8 mouse cellular contexts compared by ENCODE assay signal in genomic region chr11:119285791-119286527, GRCm38 (mm10). TPM values are rescaled to one million over a fixed set of nuclear protein-coding genes. Genes with fewer than 3 reads are reported as not detected.
DNase-seq lines count a peak whose midpoint lies in the region; ATAC-seq and TF ChIP-seq lines count a peak whose summit lies in the region.

No protein-coding gene starts in this region.

- 56% methylated on average over 9 of the region's 9 CpGs for WGBS in hindbrain, postnatal 0 days
- 75% methylated on average over 9 of the region's 9 CpGs for WGBS in hindbrain, embryonic 11.5 days
- 52% methylated on average over 8 of the region's 9 CpGs for WGBS in embryonic facial prominence, embryonic 14.5 days
- 55% methylated on average over 9 of the region's 9 CpGs for WGBS in lung, embryonic 14.5 days
- WGBS in forebrain, embryonic 11.5 days: 78% methylated on average over 9 of the region's 9 CpGs

- no peak overlapping the region for H3K4me3 ChIP-seq in hindbrain, postnatal 0 days (ENCODE audit: low read length)
- no peak overlapping the region for H3K4me3 ChIP-seq in hindbrain, embryonic 11.5 days (ENCODE audit: low read depth, low read length)
- H3K4me3 ChIP-seq in embryonic facial prominence, embryonic 14.5 days (ENCODE audit: low read depth, low read length): no peak overlapping the region
- no peak overlapping the region for H3K4me3 ChIP-seq in lung, embryonic 14.5 days (ENCODE audit: low read depth, low read length)
- no peak overlapping the region for H3K4me3 ChIP-seq in forebrain, embryonic 11.5 days (ENCODE audit: low read depth, low read length)

- no peaks in the 10 kb centered on the region for H3K27me3 ChIP-seq in hindbrain, postnatal 0 days (ENCODE audit: insufficient read depth, low read length)
- no peaks in the 10 kb centered on the region for H3K27me3 ChIP-seq in hindbrain, embryonic 11.5 days (ENCODE audit: control insufficient read depth, insufficient read depth, low read length)
- H3K27me3 ChIP-seq in embryonic facial prominence, embryonic 14.5 days (replicated peaks; ENCODE audit: control insufficient read depth, insufficient read depth, low read length): no peaks in the 10 kb centered on the region
- no peaks in the 10 kb centered on the region for H3K27me3 ChIP-seq in lung, embryonic 14.5 days (ENCODE audit: insufficient read depth, low read length)
- no peaks in the 10 kb centered on the region for H3K27me3 ChIP-seq in forebrain, embryonic 11.5 days (ENCODE audit: control insufficient read depth, insufficient read depth, low read length)

- H3K36me3 ChIP-seq in hindbrain, postnatal 0 days (ENCODE audit: insufficient read depth, low read length): peaks cover 62% of the 10 kb centered on the region
- peaks cover 5% of the 10 kb centered on the region; the same call in 1 of the 2 replicates for H3K36me3 ChIP-seq in hindbrain, embryonic 11.5 days (ENCODE audit: control insufficient read depth, insufficient read depth, low read length)
- peaks cover 91% of the 10 kb centered on the region for H3K36me3 ChIP-seq in embryonic facial prominence, embryonic 14.5 days (ENCODE audit: control insufficient read depth, insufficient read depth, low read length)
- peaks cover 74% of the 10 kb centered on the region for H3K36me3 ChIP-seq in lung, embryonic 14.5 days (ENCODE audit: insufficient read depth)
- peaks cover 8% of the 10 kb centered on the region; the same call in 1 of the 2 replicates for H3K36me3 ChIP-seq in forebrain, embryonic 11.5 days (ENCODE audit: control insufficient read depth, insufficient read depth, low read length)

- H3K27ac ChIP-seq in hindbrain, postnatal 0 days: no peak overlapping the region
- no peak overlapping the region for H3K27ac ChIP-seq in hindbrain, embryonic 11.5 days (ENCODE audit: low read depth, low read length)
- H3K27ac ChIP-seq in embryonic facial prominence, embryonic 14.5 days (replicated peaks; ENCODE audit: low read depth, low read length): no peak overlapping the region
- no peak overlapping the region for H3K27ac ChIP-seq in lung, embryonic 14.5 days (ENCODE audit: low read depth)
- no peak overlapping the region; the same call in 1 of the 2 replicates for H3K27ac ChIP-seq in forebrain, embryonic 11.5 days (ENCODE audit: low read depth, low read length)

- no peak for ATAC-seq in hindbrain, postnatal 0 days
- ATAC-seq in hindbrain, embryonic 11.5 days (ENCODE audit: low FRiP score): no peak
- 0 out of 2 replicates have a peak, but pooled peaks have one; percentile 1 for ATAC-seq in embryonic facial prominence, embryonic 14.5 days (ENCODE audit: low read depth)
- ATAC-seq in lung, embryonic 14.5 days (ENCODE audit: insufficient read depth): peak; percentile 35; the same call in 1 of the 2 replicates
- no peak for ATAC-seq in forebrain, embryonic 11.5 days (replicated peaks; ENCODE audit: low FRiP score)

- TF ChIP-seq CTCF in hindbrain, postnatal 0 days (IDR thresholded peaks at IDR 0.05; ENCODE audit: low read depth): no peak
- no peak for TF ChIP-seq CTCF in lung, embryonic 14.5 days (IDR thresholded peaks at IDR 0.05; ENCODE audit: low read depth)

- no peak overlapping the region for H3K4me2 ChIP-seq in hindbrain, postnatal 0 days (ENCODE audit: low read depth, low read length)
- no peak overlapping the region for H3K4me2 ChIP-seq in hindbrain, embryonic 11.5 days (replicated peaks; ENCODE audit: low read depth, low read length)
- H3K4me2 ChIP-seq in embryonic facial prominence, embryonic 14.5 days (ENCODE audit: low read depth, low read length): no peak overlapping the region
- no peak overlapping the region for H3K4me2 ChIP-seq in lung, embryonic 14.5 days
- no peak overlapping the region for H3K4me2 ChIP-seq in forebrain, embryonic 11.5 days (ENCODE audit: low read depth, low read length, severe bottlenecking)

- no peaks in the 10 kb centered on the region for H3K9me3 ChIP-seq in hindbrain, postnatal 0 days (ENCODE audit: low read length)
- no peaks in the 10 kb centered on the region for H3K9me3 ChIP-seq in hindbrain, embryonic 11.5 days (ENCODE audit: control insufficient read depth, low read length)
- H3K9me3 ChIP-seq in embryonic facial prominence, embryonic 14.5 days (ENCODE audit: control insufficient read depth, low read length): no peaks in the 10 kb centered on the region
- no peaks in the 10 kb centered on the region for H3K9me3 ChIP-seq in lung, embryonic 14.5 days (ENCODE audit: low read depth, low read length)
- H3K9me3 ChIP-seq in forebrain, embryonic 11.5 days (ENCODE audit: control insufficient read depth, low read length): no peaks in the 10 kb centered on the region

- no peaks in the 10 kb centered on the region for H3K4me1 ChIP-seq in hindbrain, postnatal 0 days (ENCODE audit: insufficient read depth, low read length)
- no peaks in the 10 kb centered on the region for H3K4me1 ChIP-seq in hindbrain, embryonic 11.5 days (replicated peaks; ENCODE audit: control insufficient read depth, insufficient read depth, low read length)
- H3K4me1 ChIP-seq in embryonic facial prominence, embryonic 14.5 days (ENCODE audit: control insufficient read depth, insufficient read depth, low read length): no peaks in the 10 kb centered on the region
- H3K4me1 ChIP-seq in lung, embryonic 14.5 days (ENCODE audit: insufficient read depth): no peaks in the 10 kb centered on the region
- no peaks in the 10 kb centered on the region for H3K4me1 ChIP-seq in forebrain, embryonic 11.5 days (replicated peaks; ENCODE audit: control insufficient read depth, insufficient read depth, low read length)

- DNase-seq in adrenal gland, postnatal 36 days: peak; percentile 35 to 54
- no peak for DNase-seq in adrenal gland, adult 8-10 months
- DNase-seq in hindbrain, postnatal 0 days (ENCODE audit: low spot score): peak; percentile 35
- DNase-seq in hindbrain, embryonic 11.5 days (ENCODE audit: low spot score): no peak
- DNase-seq in embryonic facial prominence, embryonic 14.5 days (ENCODE audit: low spot score): peak; percentile 46
- DNase-seq in lung, embryonic 14.5 days: peak; percentile 54
- no peak for DNase-seq in testis, postnatal 14 days (ENCODE audit: low spot score)
- DNase-seq in forebrain, embryonic 11.5 days (ENCODE audit: low spot score): no peak

- no peak overlapping the region for H3K9ac ChIP-seq in hindbrain, postnatal 0 days (replicated peaks; ENCODE audit: low read length)
- no peak overlapping the region for H3K9ac ChIP-seq in hindbrain, embryonic 11.5 days (ENCODE audit: low read depth, low read length)
- H3K9ac ChIP-seq in embryonic facial prominence, embryonic 14.5 days (ENCODE audit: low read depth, low read length): no peak overlapping the region
- H3K9ac ChIP-seq in lung, embryonic 14.5 days: no peak overlapping the region
- H3K9ac ChIP-seq in forebrain, embryonic 11.5 days (ENCODE audit: low read length): no peak overlapping the region

RNA-seq across cellular contexts. Expression of gene Eif4a3, which starts 13.9 kb away (rescaled TPM):
- total RNA-seq in adrenal gland, postnatal 36 days (2021): 100 to 1,000 TPM; 136 to 138 TPM
- 100 to 1,000 TPM; 130 to 147 (median 132) TPM for total RNA-seq in adrenal gland, adult 8-10 months (2022)
- 144 and 154 TPM in 2 replicates for total RNA-seq in hindbrain, postnatal 0 days (2014; rRNA removed)
- polyA plus RNA-seq in hindbrain, postnatal 0 days (2015; fragmentation: Nextera tagmentation; extraction: Ambion mirVana): 248 and 258 TPM in 2 replicates
- polyA plus RNA-seq in hindbrain, embryonic 11.5 days (2014; fragmentation: Nextera tagmentation; extraction: Ambion mirVana): 378 and 385 TPM in 2 replicates
- polyA plus RNA-seq in embryonic facial prominence, embryonic 14.5 days (2014; fragmentation: Nextera tagmentation; extraction: Ambion mirVana): 298 and 322 TPM in 2 replicates
- 419 and 428 TPM in 2 replicates for polyA plus RNA-seq in lung, embryonic 14.5 days (2014; fragmentation: Nextera tagmentation; extraction: Ambion mirVana)
- 409 and 463 TPM in 2 replicates for polyA plus RNA-seq in forebrain, embryonic 11.5 days (2014; fragmentation: Nextera tagmentation; extraction: Ambion mirVana)

RNA-seq across cellular contexts. Expression of gene Gaa, which starts 18.3 kb away (rescaled TPM):
- 100 to 1,000 TPM in 1 of 2 experiments, 10 to 100 TPM in 1; 95.1 to 103 TPM for total RNA-seq in adrenal gland, postnatal 36 days (2021)
- total RNA-seq in adrenal gland, adult 8-10 months (2022): 100 to 1,000 TPM; 128 to 162 (median 139) TPM
- 223 and 230 TPM in 2 replicates for total RNA-seq in hindbrain, postnatal 0 days (2014; rRNA removed)
- 123 and 128 TPM in 2 replicates for polyA plus RNA-seq in hindbrain, postnatal 0 days (2015; fragmentation: Nextera tagmentation; extraction: Ambion mirVana)
- 12.6 and 15.3 TPM in 2 replicates for polyA plus RNA-seq in hindbrain, embryonic 11.5 days (2014; fragmentation: Nextera tagmentation; extraction: Ambion mirVana)
- polyA plus RNA-seq in embryonic facial prominence, embryonic 14.5 days (2014; fragmentation: Nextera tagmentation; extraction: Ambion mirVana): 82.0 and 89.4 TPM in 2 replicates
- polyA plus RNA-seq in lung, embryonic 14.5 days (2014; fragmentation: Nextera tagmentation; extraction: Ambion mirVana): 56.0 and 58.8 TPM in 2 replicates
- polyA plus RNA-seq in forebrain, embryonic 11.5 days (2014; fragmentation: Nextera tagmentation; extraction: Ambion mirVana): 28.4 and 28.7 TPM in 2 replicates

RNA-seq across cellular contexts. Expression of gene Card14, which starts 21.6 kb away (rescaled TPM):
- total RNA-seq in adrenal gland, postnatal 36 days (2021): under 1 TPM; 0.17 to 0.33 TPM
- total RNA-seq in adrenal gland, adult 8-10 months (2022): 1 to 10 TPM in 1 of 4 experiments, under 1 TPM in 3; 0.12 to 1.1 (median 0.75) TPM
- 1.7 and 1.9 TPM in 2 replicates for total RNA-seq in hindbrain, postnatal 0 days (2014; rRNA removed)
- polyA plus RNA-seq in hindbrain, postnatal 0 days (2015; fragmentation: Nextera tagmentation; extraction: Ambion mirVana): 0.72 and 0.81 TPM in 2 replicates
- not detected in 2 replicates for polyA plus RNA-seq in hindbrain, embryonic 11.5 days (2014; fragmentation: Nextera tagmentation; extraction: Ambion mirVana)
- 0.93 and 1.4 TPM in 2 replicates for polyA plus RNA-seq in embryonic facial prominence, embryonic 14.5 days (2014; fragmentation: Nextera tagmentation; extraction: Ambion mirVana)
- polyA plus RNA-seq in lung, embryonic 14.5 days (2014; fragmentation: Nextera tagmentation; extraction: Ambion mirVana): not detected in 2 replicates
- polyA plus RNA-seq in forebrain, embryonic 11.5 days (2014; fragmentation: Nextera tagmentation; extraction: Ambion mirVana): 0.15 TPM in 1 of 2 replicates, not detected in the other

RNA-seq across cellular contexts. Expression of gene Ccdc40, which starts 57.6 kb away (rescaled TPM):
- total RNA-seq in adrenal gland, postnatal 36 days (2021): under 1 TPM; 0.40 to 0.66 TPM
- 1 to 10 TPM in 2 of 4 experiments, under 1 TPM in 2; 0.73 to 1.9 (median 1.3) TPM for total RNA-seq in adrenal gland, adult 8-10 months (2022)
- 11.5 and 12.5 TPM in 2 replicates for total RNA-seq in hindbrain, postnatal 0 days (2014; rRNA removed)
- 9.7 and 10.3 TPM in 2 replicates for polyA plus RNA-seq in hindbrain, postnatal 0 days (2015; fragmentation: Nextera tagmentation; extraction: Ambion mirVana)
- polyA plus RNA-seq in hindbrain, embryonic 11.5 days (2014; fragmentation: Nextera tagmentation; extraction: Ambion mirVana): 16.5 and 19.3 TPM in 2 replicates
- polyA plus RNA-seq in embryonic facial prominence, embryonic 14.5 days (2014; fragmentation: Nextera tagmentation; extraction: Ambion mirVana): 3.2 and 7.6 TPM in 2 replicates
- 1.7 and 1.9 TPM in 2 replicates for polyA plus RNA-seq in lung, embryonic 14.5 days (2014; fragmentation: Nextera tagmentation; extraction: Ambion mirVana)
- polyA plus RNA-seq in forebrain, embryonic 11.5 days (2014; fragmentation: Nextera tagmentation; extraction: Ambion mirVana): 19.5 and 22.1 TPM in 2 replicates

RNA-seq across cellular contexts. Expression of gene Tbc1d16, which starts 57.7 kb away (rescaled TPM):
- 10 to 100 TPM; 14.3 to 15.9 TPM for total RNA-seq in adrenal gland, postnatal 36 days (2021)
- 10 to 100 TPM; 17.1 to 26.4 (median 22.0) TPM for total RNA-seq in adrenal gland, adult 8-10 months (2022)
- 161 and 182 TPM in 2 replicates for total RNA-seq in hindbrain, postnatal 0 days (2014; rRNA removed)
- polyA plus RNA-seq in hindbrain, postnatal 0 days (2015; fragmentation: Nextera tagmentation; extraction: Ambion mirVana): 42.1 and 43.9 TPM in 2 replicates
- 16.9 and 20.7 TPM in 2 replicates for polyA plus RNA-seq in hindbrain, embryonic 11.5 days (2014; fragmentation: Nextera tagmentation; extraction: Ambion mirVana)
- 11.7 and 13.2 TPM in 2 replicates for polyA plus RNA-seq in embryonic facial prominence, embryonic 14.5 days (2014; fragmentation: Nextera tagmentation; extraction: Ambion mirVana)
- polyA plus RNA-seq in lung, embryonic 14.5 days (2014; fragmentation: Nextera tagmentation; extraction: Ambion mirVana): 17.1 and 17.5 TPM in 2 replicates
- polyA plus RNA-seq in forebrain, embryonic 11.5 days (2014; fragmentation: Nextera tagmentation; extraction: Ambion mirVana): 20.4 and 20.8 TPM in 2 replicates

Comparison
In these comparisons a context has a peak if more than half of its experiments do, and no peak if none do; other contexts are left out.
1. DNase-seq: peak in adrenal gland, postnatal 36 days (2 of 2), hindbrain, postnatal 0 days (single experiment), embryonic facial prominence, embryonic 14.5 days (single experiment) and lung, embryonic 14.5 days (single experiment); none in adrenal gland, adult 8-10 months (single experiment), hindbrain, embryonic 11.5 days (single experiment), testis, postnatal 14 days (single experiment) and forebrain, embryonic 11.5 days (single experiment).
2. ATAC-seq: peak in embryonic facial prominence, embryonic 14.5 days (single experiment) and lung, embryonic 14.5 days (single experiment); none in hindbrain, postnatal 0 days (single experiment), hindbrain, embryonic 11.5 days (single experiment) and forebrain, embryonic 11.5 days (single experiment).